Mouse (Mus musculus) liver, adult 2 months (tissue): ENCODE measurements around the gene Plch2. TPM values are rescaled to one million over a fixed set of nuclear protein-coding genes. Genes with fewer than 3 reads are reported as not detected.

Experiments
- DNase-seq: peaks from one replicate; pipeline ENCODE4 v3.0.0-alpha.2; 2011; ENCODE audit warnings: low read depth, low spot score; ENCODE audit errors: extremely low read depth
- H3K27ac ChIP-seq: fragments of 200-500 bp; replicated peaks from 2 replicates; pipeline ENCODE4 v1.5.1; 2012; ENCODE audit warnings: low read depth, mild to moderate bottlenecking, control low read depth, inconsistent platforms, low read length; ENCODE audit not compliant: insufficient read depth
- H3K27me3 ChIP-seq: fragments of 200-500 bp; 2 replicates; pipeline ENCODE4 v1.6.1; 2012; ENCODE audit warnings: mild to moderate bottlenecking, moderate library complexity, low read length, inconsistent platforms; ENCODE audit not compliant: control insufficient read depth, insufficient read depth
- H3K36me3 ChIP-seq: fragments of 200-500 bp; 2 replicates; pipeline ENCODE4 v1.6.1; 2012; ENCODE audit warnings: low read length, inconsistent platforms; ENCODE audit not compliant: control insufficient read depth, insufficient read depth
- H3K4me1 ChIP-seq: fragments of 200-500 bp; 2 replicates; pipeline ENCODE4 v1.6.1; 2011; ENCODE audit warnings: low read length; ENCODE audit not compliant: control insufficient read depth, insufficient read depth
- H3K4me3 ChIP-seq: fragments of 200-500 bp; 2 replicates; pipeline ENCODE4 v1.5.1; 2011; ENCODE audit warnings: low read depth, mild to moderate bottlenecking, control low read depth, low read length, moderate library complexity; ENCODE audit not compliant: insufficient read depth
- H3K79me2 ChIP-seq: fragments of 200-500 bp; 2 replicates; pipeline ENCODE4 v1.6.1; 2012; ENCODE audit warnings: inconsistent platforms, mild to moderate bottlenecking, low read length, moderate library complexity; ENCODE audit not compliant: control insufficient read depth, insufficient read depth
- H3K9ac ChIP-seq: fragments of 200-500 bp; 2 replicates; pipeline ENCODE4 v1.6.1; 2012; ENCODE audit warnings: low read depth, mild to moderate bottlenecking, control low read depth, inconsistent platforms, low read length
- CTCF ChIP-seq: fragments of 200-500 bp; IDR thresholded peaks from 2 replicates; pipeline ENCODE4 v1.5.1; 2011; ENCODE audit warnings: low read depth, low read length, control low read depth
- POLR2A ChIP-seq: fragments of 200-500 bp; IDR thresholded peaks from 2 replicates; pipeline ENCODE4 v1.6.1; 2011; ENCODE audit warnings: low read length, control low read depth; ENCODE audit not compliant: insufficient read depth; ENCODE audit errors: extremely low read depth
- WGBS: fragments of 180-500 bp; shearing (Covaris S2); methylation state at CpG from one replicate; pipeline ENCODE4 v1.1.7; 2018; 5-methylcytosine and 5-hydroxymethylcytosine counted together
- polyA plus RNA-seq: library from polyadenylated mRNA; depleted of rRNA; stranded (reverse); fragments of >200 nt; gene quantifications from 2 replicates; pipeline ENCODE4 v1.2.3, GENCODE M21; 2012
- total RNA-seq: library from RNA; depleted of rRNA; stranded (reverse); fragments of >200 nt; gene quantifications from 2 replicates; pipeline ENCODE4 v1.2.3, GENCODE M21; 2014

Gene Plch2
- total and polyA plus RNA-seq, 2 experiments, result 0.01 TPM; not detected in 1

DNA sequence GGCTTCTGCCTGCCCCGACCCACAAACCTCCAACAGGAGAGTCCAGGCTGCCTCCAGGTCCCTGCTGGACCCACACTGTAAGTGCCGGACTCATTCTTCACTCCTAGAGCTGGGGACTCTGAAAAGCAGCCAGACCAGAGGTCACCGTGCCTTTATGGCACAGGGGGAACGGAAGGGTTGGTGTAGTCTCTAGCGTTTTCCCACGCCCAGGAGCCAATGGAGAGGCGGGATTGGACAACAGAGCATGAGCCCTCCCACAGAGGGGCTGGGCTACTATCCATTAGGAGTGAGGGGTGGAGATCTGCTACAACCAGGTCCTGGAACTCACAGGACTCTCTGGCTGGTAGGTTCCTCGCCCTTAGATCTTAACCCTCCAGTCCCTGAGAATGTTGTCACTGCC, 110.3 kb downstream of the Plch2 start:
- Histone ChIP-seq H3K4me3 (peak overlapping the region; percentile 29; the same call in 1 of the 2 replicates), H3K36me3 (no peaks in the 10 kb centered on the region), H3K27ac (no peak overlapping the region), H3K79me2 (no peaks in the 10 kb centered on the region), H3K9ac (0 out of 2 replicates have a peak overlapping the region, but pooled peaks have one; percentile 16), H3K27me3 (no peaks in the 10 kb centered on the region), H3K4me1 (no peaks in the 10 kb centered on the region)
- WGBS, result 2% methylated on average over 8 of the region's 8 CpGs
- TF ChIP-seq POLR2A, result no peak
- no peak for TF ChIP-seq CTCF
- peak; percentile 80 for DNase-seq

- no peak overlapping the region for H3K27ac ChIP-seq
- H3K36me3 ChIP-seq, result no peaks in the 10 kb centered on the region
- H3K4me3 ChIP-seq, result no peak overlapping the region
- no peak overlapping the region for H3K9ac ChIP-seq
- no peaks in the 10 kb centered on the region for H3K27me3 ChIP-seq
- WGBS, result 36% methylated on average over 2 of the region's 2 CpGs
- no peaks in the 10 kb centered on the region for H3K79me2 ChIP-seq
- no peaks in the 10 kb centered on the region for H3K4me1 ChIP-seq
- TF ChIP-seq CTCF, result peak; percentile 85
- TF ChIP-seq POLR2A, result no peak
- DNase-seq, result peak; percentile 86
Measured at GRCm38 (mm10) chr4:154944121-154944590, 112.4 kb downstream of the Plch2 start.

- no peak for TF ChIP-seq CTCF
- TF ChIP-seq POLR2A, result no peak
- 88% methylated on average over 6 of the region's 6 CpGs for WGBS
- no peaks in the 10 kb centered on the region for H3K4me1 ChIP-seq
- no peak overlapping the region for H3K9ac ChIP-seq
- no peaks in the 10 kb centered on the region for H3K79me2 ChIP-seq
- H3K27ac ChIP-seq, result no peak overlapping the region
- H3K27me3 ChIP-seq, result no peaks in the 10 kb centered on the region
- no peaks in the 10 kb centered on the region for H3K36me3 ChIP-seq
- DNase-seq, result no peak
- no peak overlapping the region for H3K4me3 ChIP-seq
Measured at GRCm38 (mm10) chr4:154943323-154944039, 113.1 kb downstream of the Plch2 start.

DNA sequence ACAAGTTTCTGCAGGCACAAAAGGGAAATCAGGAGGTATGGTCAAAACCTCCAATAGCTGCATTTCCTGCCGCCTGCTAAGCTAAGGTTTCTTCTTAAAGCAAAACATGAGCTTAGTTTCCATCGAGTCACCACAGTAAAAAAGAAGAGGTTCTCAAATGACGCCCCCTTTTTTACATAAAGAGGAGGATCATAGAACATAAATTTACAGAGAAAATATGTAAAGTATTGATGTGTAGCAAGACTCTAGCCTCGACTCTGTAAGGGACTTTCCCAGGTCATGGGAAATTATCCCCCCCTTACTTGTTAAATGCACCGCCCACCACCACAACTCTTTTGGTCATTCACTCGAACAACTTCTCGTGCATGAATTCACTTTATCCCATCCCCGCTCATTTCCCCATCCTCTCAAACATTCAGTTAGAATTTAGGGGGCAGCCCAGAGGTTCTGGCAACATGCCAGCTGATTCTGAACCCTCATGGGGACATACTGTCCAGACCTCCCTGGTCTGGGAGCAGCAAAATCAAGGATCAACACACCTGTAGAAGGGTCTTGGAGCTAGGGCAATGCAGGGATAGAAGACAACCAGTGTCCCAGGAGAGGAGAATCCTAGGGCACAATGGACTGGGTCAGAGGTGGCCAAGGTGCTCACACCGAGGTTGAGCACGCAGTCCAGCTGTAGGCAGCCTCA, 113.8 kb downstream of the Plch2 start:
- WGBS, result 80% methylated on average over 10 of the region's 10 CpGs
- H3K79me2 ChIP-seq, result no peaks in the 10 kb centered on the region
- H3K27ac ChIP-seq, result no peak overlapping the region
- H3K36me3 ChIP-seq, result no peaks in the 10 kb centered on the region
- DNase-seq, result no peak
- H3K4me3 ChIP-seq, result no peak overlapping the region
- H3K27me3 ChIP-seq, result no peaks in the 10 kb centered on the region
- no peaks in the 10 kb centered on the region for H3K4me1 ChIP-seq
- TF ChIP-seq CTCF (no peak), POLR2A (no peak)
- H3K9ac ChIP-seq, result no peak overlapping the region

DNA sequence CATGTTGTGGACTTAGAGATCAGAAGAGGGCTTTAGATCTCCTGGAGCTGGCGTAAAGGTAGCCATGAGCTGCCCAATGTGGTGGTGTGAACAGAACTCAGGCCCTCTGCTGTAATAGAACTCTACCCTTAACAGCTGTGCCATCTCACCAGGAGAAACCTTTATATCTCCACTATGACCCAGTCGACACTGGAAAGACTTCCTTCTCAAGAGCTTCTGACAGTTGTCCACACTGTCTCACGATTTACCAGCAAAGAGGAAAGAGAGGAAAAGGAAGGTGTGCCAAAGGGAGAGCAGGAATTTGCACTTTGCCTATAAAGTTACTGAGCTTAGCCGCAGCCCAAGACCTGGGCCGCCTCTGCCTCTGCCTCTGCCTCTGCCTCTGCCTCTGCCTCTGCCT, 114.8 kb downstream of the Plch2 start:
- no peaks in the 10 kb centered on the region for H3K27me3 ChIP-seq
- no peak overlapping the region for H3K4me3 ChIP-seq
- H3K36me3 ChIP-seq, result no peaks in the 10 kb centered on the region
- H3K4me1 ChIP-seq, result no peaks in the 10 kb centered on the region
- no peaks in the 10 kb centered on the region for H3K79me2 ChIP-seq
- no peak overlapping the region for H3K9ac ChIP-seq
- 88% methylated on average over 5 of the region's 5 CpGs for WGBS
- no peak for DNase-seq
- no peak overlapping the region for H3K27ac ChIP-seq
- TF ChIP-seq POLR2A (no peak), CTCF (no peak)

- TF ChIP-seq CTCF (no peak), POLR2A (no peak)
- Histone ChIP-seq H3K79me2 (no peaks in the 10 kb centered on the region), H3K27ac (no peak overlapping the region), H3K4me1 (no peaks in the 10 kb centered on the region), H3K36me3 (no peaks in the 10 kb centered on the region), H3K4me3 (no peak overlapping the region), H3K9ac (no peak overlapping the region), H3K27me3 (no peaks in the 10 kb centered on the region)
- no peak for DNase-seq
- 87% methylated on average over 2 of the region's 2 CpGs for WGBS
Measured at GRCm38 (mm10) chr4:154940156-154940555, 116.4 kb downstream of the Plch2 start.
